Mouse (Mus musculus) olfactory bulb, adult 2 months (tissue): ENCODE measurements around the gene Epb41l1. TPM values are rescaled to one million over a fixed set of nuclear protein-coding genes. Genes with fewer than 3 reads are reported as not detected.

ENCODE experiments used
- H3K27ac ChIP-seq: fragments of 200-500 bp; 2 replicates; pipeline ENCODE4 v1.5.1; 2012; ENCODE audit warnings: low read depth, low read length; ENCODE audit not compliant: insufficient read depth
- H3K4me1 ChIP-seq: fragments of 200-500 bp; 2 replicates; pipeline ENCODE4 v1.6.1; 2012; ENCODE audit warnings: low read length; ENCODE audit not compliant: control insufficient read depth, insufficient read depth
- H3K4me3 ChIP-seq: fragments of 200-500 bp; 2 replicates; pipeline ENCODE4 v1.5.1; 2012; ENCODE audit warnings: mild to moderate bottlenecking, low read depth, low read length, moderate library complexity; ENCODE audit not compliant: insufficient read depth
- CTCF ChIP-seq: fragments of 200-500 bp; IDR thresholded peaks from 2 replicates; pipeline ENCODE4 v1.5.1; 2012; ENCODE audit warnings: low read depth, mild to moderate bottlenecking, low read length, moderate library complexity; ENCODE audit not compliant: insufficient read depth
- POLR2A ChIP-seq: fragments of 200-500 bp; IDR thresholded peaks from 2 replicates; pipeline ENCODE4 v1.6.1; 2012; ENCODE audit warnings: mild to moderate bottlenecking, low read depth, low read length, moderate library complexity; ENCODE audit not compliant: insufficient read depth
- WGBS: fragments of 180-500 bp; shearing (Covaris S2); methylation state at CpG from one replicate; pipeline ENCODE4 v1.1.7; 2018; 5-methylcytosine and 5-hydroxymethylcytosine counted together
- polyA plus RNA-seq: library from polyadenylated mRNA; stranded (reverse); fragments of >200 nt; gene quantifications from 2 replicates; pipeline ENCODE4 v1.2.4, GENCODE M21; 2012; ENCODE audit warnings: low replicate concordance; ENCODE audit not compliant: missing spikeins, insufficient read depth, insufficient read length

Epb41l1 gene
- polyA plus RNA-seq, 1 experiment = 51.4 TPM

- TF ChIP-seq POLR2A = no peak
- TF ChIP-seq CTCF = no peak
- Histone ChIP-seq H3K27ac (no peak overlapping the region), H3K4me3 (no peak overlapping the region), H3K4me1 (peaks cover 33% of the 10 kb centered on the region)
- 89% methylated on average over 13 of the region's 13 CpGs for WGBS
Measured at GRCm38 (mm10) chr2:156451225-156452148, 30.8 kb downstream of the Epb41l1 start.

- H3K27ac ChIP-seq = no peak overlapping the region
- WGBS = 41% methylated on average over 7 of the region's 7 CpGs
- H3K4me3 ChIP-seq = no peak overlapping the region
- TF ChIP-seq POLR2A = no peak
- no peak for TF ChIP-seq CTCF
- H3K4me1 ChIP-seq = peaks cover 37% of the 10 kb centered on the region
Measured at GRCm38 (mm10) chr2:156452149-156452536, 31.4 kb downstream of the Epb41l1 start.

- TF ChIP-seq POLR2A = no peak
- no peak for TF ChIP-seq CTCF
- no peak overlapping the region for H3K4me3 ChIP-seq
- H3K4me1 ChIP-seq = peaks cover 40% of the 10 kb centered on the region
- no peak overlapping the region for H3K27ac ChIP-seq
- whole genome bisulfite sequencing = 74% methylated on average over 7 of the region's 7 CpGs
Measured at GRCm38 (mm10) chr2:156453822-156454221, 33.1 kb downstream of the Epb41l1 start.

GRCm38 (mm10) chr2:156455508-156456108, 34.9 kb downstream of the Epb41l1 start:
- Histone ChIP-seq H3K27ac (no peak overlapping the region), H3K4me3 (no peak overlapping the region), H3K4me1 (peaks cover 42% of the 10 kb centered on the region)
- no peak for TF ChIP-seq CTCF
- TF ChIP-seq POLR2A = no peak
- WGBS = 74% methylated on average over 9 of the region's 9 CpGs

GRCm38 (mm10) chr2:156456386-156457342, 36.0 kb downstream of the Epb41l1 start:
- Histone ChIP-seq H3K4me3 (no peak overlapping the region), H3K27ac (no peak overlapping the region), H3K4me1 (peaks cover 45% of the 10 kb centered on the region)
- no peak for TF ChIP-seq POLR2A
- no peak for TF ChIP-seq CTCF
- 78% methylated on average over 14 of the region's 14 CpGs for WGBS

GRCm38 (mm10) chr2:156457343-156457717, 36.6 kb downstream of the Epb41l1 start:
- H3K27ac ChIP-seq = no peak overlapping the region
- TF ChIP-seq CTCF (no peak), POLR2A (no peak)

GRCm38 (mm10) chr2:156460470-156460869, 39.8 kb downstream of the Epb41l1 start:
- Histone ChIP-seq H3K27ac (peak overlapping the region; percentile 73), H3K4me3 (no peak overlapping the region; the same call in 1 of the 2 replicates), H3K4me1 (peaks cover 27% of the 10 kb centered on the region)
- 4% methylated on average over 14 of the region's 14 CpGs for WGBS
- TF ChIP-seq CTCF = peak; percentile 32; the same call in 1 of the 2 replicates
- no peak for TF ChIP-seq POLR2A

More at GRCm38 (mm10) chr2:156457343-156457717, 36.6 kb downstream of the Epb41l1 start:
- WGBS = 29% methylated on average over 4 of the region's 4 CpGs
- H3K4me3 ChIP-seq = no peak overlapping the region
- H3K4me1 ChIP-seq = peaks cover 42% of the 10 kb centered on the region
